Comparison of ENCODE assay signal across 9 mouse cellular contexts in the genomic region with DNA sequence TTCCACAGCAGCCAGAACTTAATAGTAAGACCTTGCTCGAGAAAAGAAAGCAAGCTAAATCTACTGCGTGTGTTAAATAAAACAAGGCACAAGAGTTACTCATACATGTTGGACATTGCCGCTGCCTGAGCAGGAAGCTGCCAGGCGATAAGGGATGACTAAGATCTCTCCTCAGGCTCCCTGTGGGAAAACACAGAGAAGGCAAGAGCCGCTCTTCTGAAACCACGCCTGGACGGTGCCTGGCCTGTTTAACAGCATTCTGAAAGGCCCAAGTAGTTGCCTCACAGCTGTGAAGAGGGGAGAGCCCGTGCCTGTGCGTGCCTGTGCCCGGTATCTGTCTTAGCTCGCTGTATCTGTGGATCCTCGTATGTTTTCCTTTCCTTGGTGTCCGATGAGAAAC. TPM values are rescaled to one million over a fixed set of nuclear protein-coding genes. Genes with fewer than 3 reads are reported as not detected.
DNase-seq lines count a peak whose midpoint lies in the region; ATAC-seq lines count a peak whose summit lies in the region.
"Had no signal": no experiment of that assay in that cellular context is flagged by ENCODE, and none has a peak within 500 bp of the region (broad histone marks: within the 10 kb centered on the region; RNA-seq: fewer than 3 reads in every experiment).

No protein-coding gene starts in this region.

- no peaks in the 10 kb centered on the region for H3K36me3 ChIP-seq in kidney, embryonic 14.5 days (ENCODE audit: control insufficient read depth, insufficient read depth, low read length)
- H3K36me3 ChIP-seq in heart, embryonic 16.5 days (ENCODE audit: control insufficient read depth, insufficient read depth), result no peaks in the 10 kb centered on the region
- H3K36me3 ChIP-seq: G1E had no signal

- no peak overlapping the region for H3K9ac ChIP-seq in kidney, embryonic 14.5 days (ENCODE audit: low read depth, low read length)
- H3K9ac ChIP-seq in heart, embryonic 16.5 days (ENCODE audit: low read length), result peak overlapping the region; percentile 42

- no peaks in the 10 kb centered on the region for H3K9me3 ChIP-seq in kidney, embryonic 14.5 days (ENCODE audit: control insufficient read depth, low read length)
- no peaks in the 10 kb centered on the region for H3K9me3 ChIP-seq in heart, embryonic 16.5 days (replicated peaks; ENCODE audit: control insufficient read depth, low read length)
- H3K9me3 ChIP-seq: G1E had no signal

- no peak overlapping the region for H3K4me3 ChIP-seq in kidney, embryonic 14.5 days (ENCODE audit: low read length)
- no peak overlapping the region for H3K4me3 ChIP-seq in heart, embryonic 16.5 days (ENCODE audit: low read length)

- WGBS in kidney, embryonic 14.5 days, result 65% methylated on average over 13 of the region's 13 CpGs
- 21% methylated on average over 13 of the region's 13 CpGs for WGBS in heart, embryonic 16.5 days

- H3K27ac ChIP-seq in kidney, embryonic 14.5 days (ENCODE audit: low read depth, low read length), result 0 out of 2 replicates have a peak overlapping the region, but pooled peaks have one; percentile 30
- H3K27ac ChIP-seq in heart, embryonic 16.5 days (ENCODE audit: low read length), result peak overlapping the region; percentile 46

- DNase-seq in kidney, postnatal 36 days, result no peak
- DNase-seq in adrenal gland, postnatal 14 days, result peak; percentile 72
- DNase-seq in left cerebral cortex, adult 18-20 months (ENCODE audit: low spot score in 2 of 2), result no peak
- no peak for DNase-seq in testis, postnatal 14 days (ENCODE audit: low spot score)
- DNase-seq in embryo, embryonic 11 days, result no peak

- no peak for ATAC-seq in kidney, embryonic 14.5 days (ENCODE audit: low FRiP score, low TSS enrichment)
- peak; percentile 55 for ATAC-seq in heart, embryonic 16.5 days (replicated peaks; ENCODE audit: extremely low read depth, insufficient read depth, low FRiP score)
- ATAC-seq in megakaryocyte progenitor cell, adult 5-6 weeks (replicated peaks; ENCODE audit: poor library complexity), result peak; percentile 51

- H3K27me3 ChIP-seq in kidney, embryonic 14.5 days (ENCODE audit: control insufficient read depth, insufficient read depth, low read length), result no peaks in the 10 kb centered on the region
- H3K27me3 ChIP-seq in heart, embryonic 16.5 days (ENCODE audit: control insufficient read depth, insufficient read depth, low read length), result no peaks in the 10 kb centered on the region

- peaks cover 6% of the 10 kb centered on the region; the same call in 1 of the 2 replicates for H3K4me1 ChIP-seq in kidney, embryonic 14.5 days (ENCODE audit: control insufficient read depth, insufficient read depth, low read length)
- peaks cover 15% of the 10 kb centered on the region for H3K4me1 ChIP-seq in heart, embryonic 16.5 days (ENCODE audit: control insufficient read depth, insufficient read depth, low read length)

- H3K4me2 ChIP-seq in kidney, embryonic 14.5 days (replicated peaks; ENCODE audit: low read depth, low read length), result no peak overlapping the region
- H3K4me2 ChIP-seq in heart, embryonic 16.5 days (ENCODE audit: low read depth, low read length), result peak overlapping the region; percentile 41

RNA-seq across cellular contexts. Expression of a gene that starts 17.2 kb away (rescaled TPM):
- 126 and 179 TPM in 2 replicates for polyA plus RNA-seq in kidney, embryonic 14.5 days (2014; fragmentation: Nextera tagmentation; extraction: Ambion mirVana)
- total RNA-seq in adrenal gland, postnatal 14 days (2021), result 167 and 168 TPM in 2 replicates
- polyA plus RNA-seq in heart, embryonic 16.5 days (2015; fragmentation: Nextera tagmentation; extraction: Ambion mirVana), result 125 and 136 TPM in 2 replicates
- total RNA-seq in megakaryocyte progenitor cell, adult 5-6 weeks (2015), result 206 and 221 TPM in 2 replicates
- 106 and 130 TPM in 2 replicates for total RNA-seq in megakaryocyte progenitor cell, adult 5-6 weeks (2017)
- 100 to 1,000 TPM in 1 of 2 experiments, 10 to 100 TPM in 1; 89.6 to 100 TPM for total RNA-seq in left cerebral cortex, adult 18-20 months (2021)
